Mouse (Mus musculus) lung, embryonic 15.5 days (tissue): ENCODE measurements around the gene Egln1. TPM values are rescaled to one million over a fixed set of nuclear protein-coding genes. Genes with fewer than 3 reads are reported as not detected.

Experiments
- ATAC-seq: fragments of 200-750 bp; cut with Nextera tagmentation; 2 replicates; pipeline ENCODE4 v1.8.0; 2017; ENCODE audit warnings: moderate number of reproducible peaks, borderline replicate concordance; ENCODE audit not compliant: low FRiP score, low TSS enrichment; ENCODE audit errors: extremely low read depth
- H3K27ac ChIP-seq: fragments of 300-500 bp; sonication (generic); 2 replicates; pipeline ENCODE4 v1.5.1; 2015; ENCODE audit warnings: moderate library complexity, mild to moderate bottlenecking, inconsistent platforms
- H3K27me3 ChIP-seq: fragments of 300-500 bp; sonication (generic); 2 replicates; pipeline ENCODE4 v1.6.1; 2015; ENCODE audit warnings: inconsistent platforms
- H3K36me3 ChIP-seq: fragments of 300-500 bp; sonication (generic); 2 replicates; pipeline ENCODE4 v1.6.1; 2015; ENCODE audit warnings: inconsistent platforms
- H3K4me1 ChIP-seq: fragments of 300-500 bp; sonication (generic); 2 replicates; pipeline ENCODE4 v1.6.1; 2015; ENCODE audit warnings: inconsistent platforms
- H3K4me2 ChIP-seq: fragments of 300-500 bp; sonication (generic); 2 replicates; pipeline ENCODE4 v1.6.1; 2015; ENCODE audit warnings: inconsistent platforms, mild to moderate bottlenecking, moderate library complexity
- H3K4me3 ChIP-seq: fragments of 300-500 bp; sonication (generic); 2 replicates; pipeline ENCODE4 v1.5.1; 2015; ENCODE audit warnings: mild to moderate bottlenecking, inconsistent platforms
- H3K9ac ChIP-seq: fragments of 300-500 bp; sonication (generic); 2 replicates; pipeline ENCODE4 v1.6.1; 2015; ENCODE audit warnings: inconsistent platforms
- H3K9me3 ChIP-seq: fragments of 300-500 bp; sonication (generic); 2 replicates; pipeline ENCODE4 v1.6.1; 2016; ENCODE audit warnings: inconsistent platforms
- WGBS: fragments of 180-500 bp; shearing (Covaris S2); methylation state at CpG from one replicate; pipeline ENCODE4 v1.1.7; 2015; 5-methylcytosine and 5-hydroxymethylcytosine counted together
- polyA plus RNA-seq: library from polyadenylated mRNA; unstranded; fragments of >200 nt; fragmentation: Nextera tagmentation; extraction: Ambion mirVana; gene quantifications from 2 replicates; pipeline ENCODE4 v1.2.1, GENCODE M21; 2015

Egln1 gene
- polyA plus RNA-seq, 1 experiment from 2014 or later: 12.0 TPM

DNA sequence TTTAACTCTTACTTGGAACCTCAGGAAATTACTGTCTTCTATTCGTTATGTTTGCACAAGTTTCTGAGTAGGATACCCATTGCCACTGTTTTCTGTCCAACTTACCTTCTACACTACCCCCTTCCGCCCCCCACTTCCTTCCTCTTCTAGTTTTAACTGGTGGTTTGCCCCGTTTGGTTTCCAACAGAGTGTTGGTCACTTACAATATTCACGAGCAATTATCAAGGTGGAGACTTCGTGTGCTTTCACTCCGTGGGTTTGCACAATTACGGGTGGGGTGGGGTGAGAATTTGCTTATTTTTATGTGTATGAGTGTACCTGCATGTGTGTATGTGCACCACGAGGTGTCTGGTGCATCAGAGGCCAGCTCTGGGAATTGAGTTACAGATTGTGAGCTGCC, 85.4 kb downstream of the Egln1 start:
- Histone ChIP-seq H3K4me2 (peak overlapping the region; percentile 61), H3K9me3 (no peaks in the 10 kb centered on the region), H3K27me3 (no peaks in the 10 kb centered on the region), H3K27ac (peak overlapping the region; percentile 93), H3K4me1 (peaks cover 22% of the 10 kb centered on the region), H3K36me3 (peaks cover 17% of the 10 kb centered on the region), H3K4me3 (peak overlapping the region; percentile 75), H3K9ac (peak overlapping the region; percentile 90)
- ATAC-seq: no peak
- WGBS: 8% methylated on average over 8 of the region's 8 CpGs

DNA sequence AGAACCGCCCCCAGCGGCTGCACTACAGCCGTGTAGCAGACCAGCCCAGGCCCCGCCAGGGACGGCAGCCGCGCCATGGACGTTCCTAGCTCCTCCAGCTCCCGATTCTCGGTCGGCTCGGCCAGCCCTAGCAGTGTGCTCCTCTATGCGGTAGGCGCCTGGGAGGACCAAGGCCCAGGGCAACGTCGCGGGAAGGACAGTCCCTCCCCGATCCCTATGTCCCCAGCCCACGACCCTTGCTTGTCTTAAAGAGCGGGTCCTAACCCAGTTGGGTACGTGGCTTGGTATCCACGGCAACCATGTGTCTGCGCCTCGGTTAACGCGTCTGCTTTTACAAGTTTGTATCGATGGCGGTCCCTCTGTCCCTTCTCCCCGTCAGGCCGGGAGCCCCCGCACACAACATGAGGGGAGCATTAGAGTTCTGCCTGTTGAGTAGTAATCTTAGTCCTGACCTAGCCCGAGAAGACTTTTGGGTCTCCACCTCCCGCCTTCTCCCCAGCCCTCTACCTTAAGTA, 85.9 kb downstream of the Egln1 start:
- peak overlapping the region; percentile 75 for H3K4me3 ChIP-seq
- under 1% methylated on average over 29 of the region's 33 CpGs for WGBS
- peaks cover 22% of the 10 kb centered on the region for H3K36me3 ChIP-seq
- peak overlapping the region; percentile 90 for H3K9ac ChIP-seq
- H3K27me3 ChIP-seq: no peaks in the 10 kb centered on the region
- H3K9me3 ChIP-seq: no peaks in the 10 kb centered on the region
- ATAC-seq: peak; percentile 88; the same call in 1 of the 2 replicates
- peaks cover 22% of the 10 kb centered on the region for H3K4me1 ChIP-seq
- H3K4me2 ChIP-seq: peak overlapping the region; percentile 61
- H3K27ac ChIP-seq: peak overlapping the region; percentile 93

DNA sequence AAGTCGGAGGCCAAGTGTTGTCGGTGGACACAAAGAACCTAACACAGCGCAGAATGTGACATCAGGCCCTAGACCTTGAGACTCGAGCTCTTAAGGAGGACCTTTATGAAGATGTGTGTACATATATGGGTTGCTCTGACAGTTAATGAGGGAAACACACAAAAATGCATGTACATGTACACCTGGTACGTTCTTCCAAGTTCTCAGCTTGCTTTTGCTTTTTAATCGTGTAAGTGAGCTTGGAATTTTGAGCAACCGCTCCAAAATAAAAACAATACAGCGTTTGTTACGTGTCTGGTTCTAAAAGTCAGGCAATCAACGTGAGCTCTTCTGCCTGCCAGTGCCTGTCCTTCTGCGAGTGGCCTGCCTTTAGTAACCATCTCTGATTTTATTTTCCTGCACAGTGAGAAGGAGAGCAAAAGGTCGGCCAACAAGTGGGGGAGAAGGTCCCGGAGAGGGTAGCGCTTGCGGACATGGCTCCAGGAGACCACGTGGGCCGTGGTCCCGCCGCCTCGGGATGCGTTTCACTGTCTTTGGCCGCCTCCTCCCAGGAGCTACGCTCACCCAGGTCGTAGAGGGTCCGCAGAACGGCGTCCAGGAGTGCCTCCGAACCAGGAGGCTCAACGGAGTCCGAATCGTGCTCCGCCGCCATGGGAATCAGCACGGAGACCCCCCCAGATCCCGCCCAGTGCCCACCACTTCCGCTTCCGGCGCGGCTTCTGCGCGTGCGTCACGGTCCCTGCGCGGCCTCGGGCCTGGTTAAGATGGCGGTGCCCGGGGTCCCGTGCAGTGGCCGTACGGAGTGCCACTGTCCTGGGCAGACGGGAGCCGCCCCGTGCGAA, 86.6 kb downstream of the Egln1 start, which contains the start of the genes Gnpat and 2810004N23Rik:
Gene Gnpat (plus strand): TSS at position 713 of the 842 bp plus-strand sequence.
Gene 2810004N23Rik (minus strand): TSS at position 800 of the 842 bp plus-strand sequence.
- no peaks in the 10 kb centered on the region for H3K9me3 ChIP-seq
- peaks cover 28% of the 10 kb centered on the region for H3K36me3 ChIP-seq
- H3K4me2 ChIP-seq: peak within 1 kb of the TSS; percentile 61
- H3K27ac ChIP-seq: peak within 1 kb of the TSS; percentile 93
- peaks cover 22% of the 10 kb centered on the region for H3K4me1 ChIP-seq
- ATAC-seq: peak; percentile 96
- WGBS: under 1% methylated on average over 54 of the region's 55 CpGs
- peak within 1 kb of the TSS; percentile 90 for H3K9ac ChIP-seq
- no peaks in the 10 kb centered on the region for H3K27me3 ChIP-seq
- peak within 1 kb of the TSS; percentile 75 for H3K4me3 ChIP-seq

DNA sequence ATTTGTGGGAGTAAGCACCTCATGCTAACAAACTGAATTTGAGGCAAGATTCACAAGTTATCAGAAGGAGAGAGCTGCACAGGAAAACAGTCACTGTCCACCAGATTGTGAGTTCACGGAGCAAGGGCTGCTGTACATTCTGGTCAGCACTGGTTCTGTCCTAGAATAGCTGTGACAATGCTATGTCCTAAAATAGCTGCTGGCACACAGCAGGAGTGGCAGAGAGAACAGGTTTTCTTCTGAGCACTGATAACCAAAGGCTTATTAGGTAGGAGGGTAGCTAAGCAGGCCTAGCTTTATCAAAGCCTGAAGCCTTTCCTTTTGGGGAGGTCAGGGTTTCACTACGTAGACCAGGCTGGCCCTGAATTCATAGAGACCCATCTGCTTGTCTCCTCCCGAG, 88.9 kb downstream of the Egln1 start:
- Histone ChIP-seq H3K4me2 (no peak overlapping the region), H3K4me3 (no peak overlapping the region), H3K9me3 (no peaks in the 10 kb centered on the region), H3K4me1 (peaks cover 16% of the 10 kb centered on the region), H3K9ac (no peak overlapping the region), H3K27me3 (no peaks in the 10 kb centered on the region), H3K27ac (no peak overlapping the region), H3K36me3 (peaks cover 52% of the 10 kb centered on the region)
- ATAC-seq: no peak
- 86% methylated on average over 3 of the region's 3 CpGs for WGBS

DNA sequence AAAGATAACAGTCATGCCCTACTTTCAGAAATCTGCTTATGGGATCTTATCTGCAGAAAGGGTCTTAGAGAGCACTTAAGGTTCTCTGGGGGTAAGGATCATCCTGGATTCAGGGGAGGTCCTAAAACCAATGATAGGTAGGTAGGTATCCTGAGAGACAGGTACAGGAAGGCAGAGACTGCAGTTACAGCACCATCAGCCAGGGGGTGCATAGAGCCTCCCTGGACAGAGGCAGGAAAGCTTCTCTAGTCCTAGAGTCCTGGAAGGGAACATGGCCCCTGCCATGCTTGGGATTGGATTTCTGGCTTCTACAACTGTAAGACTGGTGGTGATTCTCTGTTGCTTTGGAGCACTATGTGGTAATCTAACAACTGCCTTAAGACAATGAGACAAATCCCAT, 89.7 kb downstream of the Egln1 start:
- peaks cover 59% of the 10 kb centered on the region for H3K36me3 ChIP-seq
- no peak for ATAC-seq
- H3K27ac ChIP-seq: no peak overlapping the region

More for the DNA sequence above, 89.7 kb downstream of the Egln1 start:
- Histone ChIP-seq H3K4me1 (peaks cover 11% of the 10 kb centered on the region), H3K9ac (no peak overlapping the region), H3K4me3 (no peak overlapping the region), H3K9me3 (no peaks in the 10 kb centered on the region), H3K27me3 (no peaks in the 10 kb centered on the region), H3K4me2 (no peak overlapping the region)

Other genes starting within 250 kb of the Egln1 start
- gene Ttc13, start 227.3 kb downstream of the Egln1 start, polyA plus RNA-seq: 47.0 and 49.7 TPM in 2 replicates
- 21.8 and 23.8 TPM in 2 replicates for gene Arv1, start 227.2 kb downstream of the Egln1 start, polyA plus RNA-seq
- 11.3 and 14.4 TPM in 2 replicates for gene Fam89a, start 197.5 kb downstream of the Egln1 start, polyA plus RNA-seq
- 0.66 and 0.67 TPM in 2 replicates for gene Trim67, start 156.2 kb downstream of the Egln1 start, polyA plus RNA-seq
- 93.6 and 99.0 TPM in 2 replicates for gene Gnpat, start 86.3 kb downstream of the Egln1 start, polyA plus RNA-seq
- gene 2810004N23Rik, start 86.2 kb downstream of the Egln1 start, polyA plus RNA-seq: 42.0 and 43.9 TPM in 2 replicates
- 8.8 and 9.7 TPM in 2 replicates for gene Exoc8, start 51.6 kb downstream of the Egln1 start, polyA plus RNA-seq
- 10.3 and 10.5 TPM in 2 replicates for gene Sprtn, start 51.4 kb downstream of the Egln1 start, polyA plus RNA-seq
- 118 and 123 TPM in 2 replicates for gene Tsnax, start 63.7 kb upstream of the Egln1 start, polyA plus RNA-seq
- gene Disc1, start 104.9 kb upstream of the Egln1 start, polyA plus RNA-seq: 2.9 and 3.0 TPM in 2 replicates